In the genomic region with DNA sequence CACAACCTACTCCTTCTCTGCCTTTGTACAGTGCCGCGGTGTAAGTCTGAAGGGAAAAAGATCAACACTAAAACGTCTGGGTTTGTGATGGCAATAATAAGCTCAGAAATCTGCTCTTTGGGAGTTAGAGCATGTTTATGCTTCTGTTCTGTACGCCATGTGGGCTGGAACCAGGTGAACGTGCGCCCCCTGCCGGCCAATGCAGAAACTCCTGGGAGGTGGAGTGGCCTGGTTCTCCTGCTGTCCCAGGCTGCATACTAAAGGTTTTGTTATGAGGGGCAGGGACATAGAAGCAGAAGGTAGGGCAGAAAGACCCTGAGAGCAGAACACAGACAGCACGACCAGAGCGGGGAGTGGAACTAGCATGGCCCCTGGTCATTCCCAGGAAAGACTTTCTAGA, we compare ENCODE assay signal across 8 mouse cellular contexts. TPM values are rescaled to one million over a fixed set of nuclear protein-coding genes. Genes with fewer than 3 reads are reported as not detected.
DNase-seq lines count a peak whose midpoint lies in the region; ATAC-seq and TF ChIP-seq lines count a peak whose summit lies in the region.

No protein-coding gene starts in this region.

- peak; percentile 86 for DNase-seq in adipocyte (ENCODE audit: low spot score)
- peak; percentile 39 to 50 for DNase-seq in gastrocnemius, adult 8-10 months (ENCODE audit: low spot score in 2 of 2)
- DNase-seq in hindbrain, postnatal 0 days (ENCODE audit: low spot score): peak; percentile 88
- DNase-seq in left cerebral cortex, adult 2 months (ENCODE audit: extremely low spot score in 1 of 2, low spot score in 2 of 2): peak; percentile 64 to 74
- peak; percentile 78 for DNase-seq in right cerebral cortex, postnatal 14 days
- DNase-seq in urinary bladder, postnatal 25 days (ENCODE audit: low spot score): peak; percentile 77

- H3K27me3 ChIP-seq in hindbrain, postnatal 0 days (ENCODE audit: insufficient read depth, low read length): no peaks in the 10 kb centered on the region

- no peak overlapping the region for H3K27ac ChIP-seq in hindbrain, postnatal 0 days
- no peak overlapping the region for H3K27ac ChIP-seq in left cerebral cortex, adult 2 months

- peak; percentile 99 for ATAC-seq in common myeloid progenitor, adult 5-6 weeks (replicated peaks; ENCODE audit: low read depth, poor library complexity, severe bottlenecking)
- peak; percentile 93 for ATAC-seq in hindbrain, postnatal 0 days
- ATAC-seq in megakaryocyte, adult 5-6 weeks (ENCODE audit: poor library complexity, severe bottlenecking): peak; percentile 92

- intact Hi-C loops in left cerebral cortex, adult 2 months (cut with DNase I): loop anchor here (2.0 to 5.0 kb wide), 2 partner anchors 89 to 163 kb away; no protein-coding TSS in a partner anchor

- TF ChIP-seq CTCF in hindbrain, postnatal 0 days (IDR thresholded peaks at IDR 0.05; ENCODE audit: low read depth): peak; percentile 94
- peak; percentile 81 for TF ChIP-seq CTCF in left cerebral cortex, adult 2 months (IDR thresholded peaks at IDR 0.05)

- 0 out of 2 replicates have a peak overlapping the region, but pooled peaks have one; percentile 14 for H3K4me2 ChIP-seq in hindbrain, postnatal 0 days (ENCODE audit: low read depth, low read length)

- H3K36me3 ChIP-seq in hindbrain, postnatal 0 days (ENCODE audit: insufficient read depth, low read length): no peaks in the 10 kb centered on the region

- no peaks in the 10 kb centered on the region for H3K9me3 ChIP-seq in hindbrain, postnatal 0 days (ENCODE audit: low read length)

- WGBS in hindbrain, postnatal 0 days: 4% methylated on average over 9 of the region's 9 CpGs

- no peaks in the 10 kb centered on the region for H3K4me1 ChIP-seq in hindbrain, postnatal 0 days (ENCODE audit: insufficient read depth, low read length)

- H3K9ac ChIP-seq in hindbrain, postnatal 0 days (replicated peaks; ENCODE audit: low read length): 0 out of 2 replicates have a peak overlapping the region, but pooled peaks have one; percentile 4

- H3K4me3 ChIP-seq in hindbrain, postnatal 0 days (ENCODE audit: low read length): no peak overlapping the region
- no peak overlapping the region for H3K4me3 ChIP-seq in left cerebral cortex, adult 2 months

RNA-seq across cellular contexts. Expression of gene Rnase2a, which starts 10.2 kb away (rescaled TPM):
- not detected in 2 replicates for total RNA-seq in common myeloid progenitor, adult 5-6 weeks (2017)
- 1 to 10 TPM in 2 of 4 experiments, under 1 TPM in 2; 0.48 to 5.7 (median 2.8) TPM for total RNA-seq in gastrocnemius, adult 8-10 months (2022)
- total RNA-seq in hindbrain, postnatal 0 days (2014; rRNA removed): not detected in 2 replicates
- not detected in 2 replicates for polyA plus RNA-seq in hindbrain, postnatal 0 days (2015; fragmentation: Nextera tagmentation; extraction: Ambion mirVana)
- total RNA-seq in left cerebral cortex, adult 2 months (2021): not detected
- 5.9 and 6.8 TPM in 2 replicates for total RNA-seq in megakaryocyte, adult 5-6 weeks (2015)
- 5.3 and 9.2 TPM in 2 replicates for total RNA-seq in megakaryocyte, adult 5-6 weeks (2017)
